Mouse (Mus musculus) WW6 (cell line): ENCODE data around the gene Pold3.
"Not testable (repeated sequence)": the region's sequence is repeated elsewhere in the genome, so short reads cannot be mapped to it uniquely, and the experiment has no call there.

Source experiments
- DNase-seq: peaks from one replicate; pipeline ENCODE4 v3.0.0-alpha.2; 2013; ENCODE audit warnings: low read depth, low spot score

The Pold3 gene

DNA sequence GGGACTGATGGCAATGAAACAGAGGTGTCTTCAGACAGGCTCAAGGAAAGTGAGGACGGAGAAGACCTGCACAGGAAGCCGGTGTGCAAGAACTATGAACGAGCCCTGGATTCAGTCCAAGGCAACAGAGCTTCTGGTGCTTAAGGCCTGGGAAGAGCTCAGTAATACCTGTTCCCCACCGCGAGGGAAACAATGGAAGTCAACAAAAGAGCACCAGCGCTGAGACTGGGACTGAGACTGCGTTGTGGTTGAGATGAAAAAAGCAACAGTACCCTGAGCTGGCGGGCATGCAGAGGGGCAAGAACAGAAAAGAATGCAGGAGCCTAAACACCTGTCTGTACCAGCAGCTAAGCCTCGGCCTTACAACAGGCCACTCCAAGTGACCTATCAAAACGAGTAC, 9.9 kb downstream of the Pold3 start:
- DNase-seq, result no peak

DNA sequence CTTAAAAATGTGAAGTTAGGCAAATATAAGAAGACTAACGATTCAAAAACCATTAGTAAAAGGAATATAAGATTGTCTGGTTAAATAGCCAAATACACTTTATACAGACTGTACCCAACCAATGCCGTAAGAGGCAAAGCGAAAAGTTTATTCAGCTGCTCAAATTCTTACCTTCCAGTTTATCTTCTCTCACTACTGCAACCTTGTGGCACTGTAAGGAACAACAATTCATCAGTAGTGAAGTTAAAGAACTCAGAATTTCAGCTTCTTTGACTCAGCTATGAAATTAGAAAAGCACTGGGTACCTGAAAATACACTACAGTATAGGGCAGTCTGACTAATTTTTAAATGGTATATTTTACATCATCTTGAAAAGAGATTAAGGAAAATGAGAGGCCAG, 13.0 kb downstream of the Pold3 start:
- DNase-seq, result no peak

GRCm38 (mm10) chr7:100104677-100105076, 16.7 kb downstream of the Pold3 start:
- no peak for DNase-seq

- no peak for DNase-seq
These were observed 21.3 kb downstream of the Pold3 start for GRCm38 (mm10) chr7:100100031-100100595.

DNA sequence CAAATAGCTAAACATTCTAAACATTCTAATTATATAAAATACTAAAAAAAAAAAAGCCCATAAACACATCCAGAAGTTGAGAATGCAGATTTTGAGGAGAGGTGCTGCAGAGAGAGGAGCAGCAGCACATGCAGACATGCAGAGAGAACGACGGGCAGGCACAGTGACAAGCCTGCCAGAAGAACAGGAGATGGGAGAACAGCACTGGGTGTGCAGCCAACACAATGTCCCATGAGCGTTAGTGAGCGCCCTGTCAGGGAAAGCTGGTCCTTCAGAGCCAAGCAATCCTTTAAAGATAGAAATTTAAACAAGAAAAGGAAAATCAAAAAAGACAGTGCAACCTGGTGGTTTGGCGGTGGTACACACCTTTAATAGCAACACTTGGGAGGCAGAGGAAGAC, 34.5 kb downstream of the Pold3 start:
- DNase-seq, result no peak

DNA sequence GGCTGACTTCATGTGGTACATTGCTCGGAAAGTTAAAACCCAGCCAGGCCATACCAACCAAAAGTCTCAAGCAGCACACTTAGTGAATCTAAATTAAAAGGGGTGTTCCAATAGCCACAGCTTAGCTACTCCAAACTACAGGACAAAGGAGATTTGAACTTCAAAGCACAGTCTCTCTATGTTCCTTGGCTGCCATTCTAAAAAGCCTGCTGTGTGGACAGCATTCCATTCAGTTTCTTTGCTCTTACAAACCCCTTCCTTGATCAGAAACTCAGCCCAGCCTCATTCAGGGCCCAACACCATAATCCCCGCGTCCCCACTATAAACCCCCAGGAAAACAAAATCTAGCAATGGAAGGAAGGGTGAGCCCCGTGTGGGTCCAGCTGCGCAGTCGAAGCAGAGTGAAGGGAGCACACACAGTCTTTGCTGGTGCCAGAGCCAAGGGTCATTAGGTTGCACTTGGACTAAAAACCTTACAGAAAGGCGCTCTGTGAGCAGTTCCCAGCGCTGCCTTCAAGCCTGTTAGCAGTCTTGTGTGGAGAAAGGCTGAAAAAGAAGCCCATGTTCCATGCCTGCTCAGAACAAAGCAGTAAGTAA, 35.1 kb downstream of the Pold3 start:
- DNase-seq, result no peak

DNA sequence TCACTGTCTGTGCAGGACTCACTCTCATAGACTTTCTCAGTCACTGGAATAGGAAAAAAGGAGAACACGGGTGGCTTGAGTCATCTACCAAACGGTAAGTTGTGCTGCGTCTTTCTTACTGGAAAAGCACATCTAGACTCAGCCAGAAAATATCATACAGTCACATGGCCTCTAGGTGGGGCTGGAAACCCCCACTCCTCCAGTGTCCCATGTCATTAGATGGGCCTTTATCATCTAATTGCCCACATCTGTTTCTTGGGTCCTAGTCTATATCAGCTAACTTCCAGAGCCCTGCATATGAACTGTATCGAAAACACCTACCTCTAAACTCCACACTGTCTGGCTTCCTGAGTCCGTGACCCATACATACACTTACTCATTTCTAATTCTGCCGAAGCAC, 37.6 kb downstream of the Pold3 start:
- DNase-seq, result no peak

GRCm38 (mm10) chr7:100082836-100083235, 38.5 kb downstream of the Pold3 start:
- DNase-seq, result no peak

DNA sequence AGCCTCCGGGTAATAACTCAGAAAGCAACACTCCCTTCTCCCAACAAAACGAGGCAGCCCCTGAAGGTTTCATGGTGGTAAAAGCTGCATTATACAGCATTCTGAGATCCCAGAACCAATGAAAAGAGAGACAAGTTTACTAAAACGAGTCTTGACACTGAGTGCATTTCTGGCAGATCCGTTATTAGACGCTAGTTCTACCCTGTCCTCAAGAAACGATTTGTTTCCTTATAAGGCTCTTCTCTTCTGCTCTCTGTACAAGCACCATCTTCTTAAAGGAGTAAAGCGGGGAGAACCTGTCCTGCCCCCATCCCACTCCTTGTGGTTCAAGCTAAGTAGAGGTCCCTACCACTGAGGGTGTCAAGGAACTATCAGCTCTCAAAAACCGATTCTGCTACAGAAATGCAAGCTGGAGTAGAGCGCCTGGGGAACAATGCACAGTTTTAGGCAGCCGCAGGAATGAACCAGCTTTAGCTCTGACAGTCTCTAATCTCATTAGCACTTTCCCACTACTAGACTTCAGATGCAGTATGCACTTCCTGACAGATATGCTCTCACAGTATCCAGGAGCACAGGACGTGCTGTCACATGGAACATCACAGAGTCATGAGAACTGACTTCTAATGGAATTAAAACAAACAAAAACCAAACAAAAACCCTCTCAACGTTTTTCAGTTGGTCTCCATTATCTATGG, 41.1 kb downstream of the Pold3 start:
- DNase-seq, result no peak

- DNase-seq, result no peak
These were observed 44.3 kb downstream of the Pold3 start for GRCm38 (mm10) chr7:100077071-100077470.

DNA sequence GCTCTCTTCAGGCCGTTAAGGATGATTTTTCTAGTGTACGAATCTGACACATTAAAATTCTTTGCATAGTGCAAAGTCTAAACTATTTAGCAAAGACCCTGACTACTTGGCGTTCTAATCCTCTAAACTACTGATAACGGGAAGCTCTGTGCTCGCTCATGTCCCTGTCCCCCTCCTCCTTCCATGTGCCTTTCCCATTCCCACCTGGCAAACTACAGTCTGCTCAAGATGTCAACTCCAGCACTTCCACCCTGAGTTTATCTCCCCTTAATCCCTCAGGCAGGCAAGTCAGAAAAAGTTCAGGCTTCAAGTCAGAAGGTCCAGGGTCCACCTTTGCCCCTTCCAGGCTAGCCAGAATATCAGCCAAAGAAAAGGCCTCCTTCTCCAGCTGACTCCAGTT, 45.1 kb downstream of the Pold3 start:
- DNase-seq, result no peak

- no peak for DNase-seq
These were observed 47.4 kb downstream of the Pold3 start for GRCm38 (mm10) chr7:100073959-100074358.

GRCm38 (mm10) chr7:100052991-100053390, 68.4 kb downstream of the Pold3 start:
- DNase-seq, result not testable (repeated sequence)

DNA sequence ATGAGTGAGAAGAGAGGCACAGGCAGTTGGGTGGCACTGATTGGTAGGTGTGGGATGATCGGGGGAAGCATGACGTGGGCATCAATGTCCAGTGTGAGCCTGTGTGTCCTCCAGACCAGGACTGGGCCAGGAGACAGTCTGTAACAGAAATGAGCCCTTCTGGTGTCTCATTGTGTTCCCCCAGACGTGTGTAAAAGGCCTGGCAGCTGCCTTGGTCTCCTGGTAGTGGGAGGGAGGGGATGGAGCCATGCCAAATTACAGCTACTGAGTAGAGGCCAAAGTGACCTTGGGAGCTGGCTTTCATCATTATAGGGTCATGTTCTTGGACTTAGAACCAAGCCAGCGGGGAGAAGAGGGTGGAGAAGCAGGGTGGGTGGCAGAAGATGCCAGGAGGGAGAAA, 69.5 kb downstream of the Pold3 start:
- no peak for DNase-seq

GRCm38 (mm10) chr7:100046486-100046885, 74.9 kb downstream of the Pold3 start:
- DNase-seq, result no peak

DNA sequence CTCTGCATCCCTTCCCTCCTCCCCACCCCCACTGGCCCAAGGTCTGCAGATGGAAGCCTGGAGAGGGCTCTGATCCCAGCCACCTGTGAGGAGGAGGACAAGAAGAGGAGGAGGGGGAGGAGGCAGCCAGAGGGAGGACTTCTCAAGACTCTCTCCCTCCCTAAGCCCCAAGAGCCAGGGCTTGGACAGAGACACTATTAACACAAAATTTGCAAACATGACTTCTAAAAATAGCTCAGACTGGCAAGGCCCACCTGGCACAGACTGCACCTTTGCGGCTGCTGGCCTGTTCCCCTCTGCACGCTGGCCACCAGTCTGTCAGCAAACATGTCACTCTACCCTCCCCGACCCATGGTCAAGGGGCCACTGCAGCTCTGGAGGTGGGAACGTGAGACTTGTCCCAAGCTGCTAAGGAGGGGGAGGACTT, 77.7 kb downstream of the Pold3 start:
- DNase-seq, result no peak

DNA sequence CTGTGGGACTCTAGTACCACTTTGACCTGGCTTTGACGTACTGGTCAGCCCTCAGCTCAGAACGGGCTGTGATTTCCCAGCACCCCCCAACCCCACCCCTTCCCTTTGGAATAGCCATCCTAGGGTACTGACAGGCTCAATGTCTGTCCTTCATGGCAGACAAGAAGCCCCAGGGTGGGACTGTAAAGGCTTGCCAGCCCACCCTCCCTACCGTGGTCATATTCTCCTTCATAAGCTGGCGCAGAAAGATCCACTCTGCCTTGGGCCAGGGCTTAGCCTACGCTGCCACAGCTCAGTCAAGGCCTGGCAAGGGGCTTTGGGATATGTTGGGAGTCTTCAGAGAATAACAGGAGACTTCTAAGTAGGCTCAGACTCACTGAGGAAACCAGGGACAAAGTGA, 78.3 kb downstream of the Pold3 start:
- DNase-seq, result no peak

DNA sequence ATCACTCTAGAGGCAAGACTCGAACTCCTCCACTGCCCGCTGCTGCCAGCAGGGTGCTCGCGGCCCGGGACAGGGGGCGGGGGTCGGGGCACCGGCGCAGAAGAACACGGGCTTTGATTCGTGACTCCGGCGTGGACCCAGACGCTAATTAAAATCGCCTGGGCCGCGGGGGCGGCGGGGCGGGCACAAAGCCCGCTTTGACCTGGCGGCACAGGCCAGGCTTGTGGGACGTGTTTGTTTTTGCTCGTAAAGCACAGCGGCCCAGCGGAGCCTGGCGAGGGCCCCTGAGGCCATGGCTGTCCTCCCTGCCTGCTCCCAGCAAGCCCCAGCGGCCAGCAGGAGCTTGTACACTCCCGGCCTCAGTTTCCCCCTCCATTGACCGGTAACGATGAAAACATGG, 79.2 kb downstream of the Pold3 start:
- no peak for DNase-seq

DNA sequence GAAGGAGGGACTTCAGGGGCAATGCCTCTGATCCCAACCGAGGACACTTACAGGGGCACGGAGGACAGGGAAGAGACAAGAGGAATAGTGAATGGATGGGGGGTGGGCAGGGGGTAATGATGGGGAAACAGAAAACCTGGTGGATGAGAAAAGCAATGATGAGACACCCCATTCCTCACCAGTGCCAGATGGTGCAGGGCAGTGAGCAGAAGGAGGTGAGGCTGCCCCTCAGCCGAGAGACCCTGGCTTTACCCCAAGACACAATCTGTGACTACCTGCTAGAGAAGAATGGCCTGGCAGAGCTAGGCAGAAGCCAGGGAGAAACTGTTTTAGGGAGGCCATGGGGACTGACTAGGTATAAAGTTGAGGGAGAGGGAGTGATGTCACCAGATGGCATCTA, 84.9 kb downstream of the Pold3 start:
- DNase-seq, result no peak

DNA sequence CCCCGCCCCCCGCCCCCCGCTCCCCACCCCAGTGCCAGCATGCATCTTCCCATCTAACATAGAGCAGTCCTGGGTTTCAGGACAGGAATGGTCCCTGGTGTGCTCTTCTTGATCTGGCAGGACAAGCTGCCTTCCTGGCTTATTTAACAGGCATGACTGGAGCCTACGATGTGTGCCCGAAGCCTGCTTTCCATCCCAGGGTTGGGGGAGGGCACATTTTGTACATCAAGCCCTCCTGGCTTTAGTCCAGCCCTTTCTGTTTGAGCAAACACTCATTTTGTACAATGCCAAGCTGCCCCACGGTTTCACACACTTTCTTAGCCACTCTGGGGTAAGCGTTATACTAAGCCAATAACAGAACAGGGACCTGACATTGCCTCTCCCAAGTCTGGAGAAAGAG, 85.3 kb downstream of the Pold3 start:
- no peak for DNase-seq

DNA sequence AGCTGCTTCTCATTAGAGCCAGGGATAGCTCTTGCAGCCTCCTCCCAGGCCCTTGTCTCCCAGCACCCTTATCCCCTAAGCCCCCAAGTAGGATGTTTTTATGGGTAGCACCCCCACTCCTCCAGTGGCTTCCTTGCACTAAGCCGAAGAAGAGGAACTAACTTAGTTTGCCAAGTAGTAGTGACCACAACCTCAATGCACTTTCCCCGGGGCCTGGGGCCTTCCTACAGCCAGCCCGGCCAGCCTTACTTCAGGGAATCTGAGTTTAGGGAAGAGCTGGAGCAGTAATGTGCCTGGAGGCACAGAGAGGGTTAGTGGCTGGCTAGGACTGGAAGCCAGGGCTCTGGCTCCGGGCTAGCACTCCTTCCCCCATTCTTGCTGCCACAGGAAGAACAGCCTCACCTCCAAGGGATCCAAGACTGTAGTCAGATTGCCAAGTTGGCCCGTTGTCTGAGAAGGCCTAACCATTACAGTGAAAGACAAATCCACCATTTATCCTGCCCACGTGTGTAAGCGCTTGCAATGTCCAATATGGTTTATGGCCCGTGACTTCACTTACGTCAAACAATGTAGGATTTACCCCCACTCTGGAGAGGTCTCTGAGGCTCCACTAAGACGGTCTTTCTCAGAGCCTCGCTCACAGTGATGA, 86.4 kb downstream of the Pold3 start:
- no peak for DNase-seq

DNA sequence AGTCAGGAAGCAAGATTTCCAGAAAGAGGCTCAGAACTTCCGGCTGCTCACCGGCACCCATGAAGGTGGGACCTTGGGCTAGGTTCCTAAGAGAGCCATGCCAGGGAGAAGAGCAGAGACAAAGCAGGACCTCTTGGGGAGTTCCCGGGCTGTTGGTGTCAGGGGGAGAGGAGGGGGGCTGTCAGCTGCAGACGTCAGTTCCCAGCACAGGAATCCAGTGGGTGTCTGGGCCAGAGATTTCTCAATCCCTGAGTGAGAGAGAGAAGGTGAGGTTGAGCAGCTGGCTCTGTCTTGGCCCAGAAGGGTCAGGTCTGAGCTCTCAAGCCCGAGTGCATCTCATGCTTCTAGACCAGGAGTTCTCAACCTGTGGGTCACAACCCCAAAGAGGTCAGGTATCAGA, 87.7 kb downstream of the Pold3 start:
- no peak for DNase-seq
